Mouse (Mus musculus) gastrocnemius, adult 2 months (tissue): ENCODE data around the gene Gtf2h3. TPM values are rescaled to one million over a fixed set of nuclear protein-coding genes. Genes with fewer than 3 reads are reported as not detected.
A peak's percentile ranks its signal among the peaks of the same experiment; 100 is the strongest.
"Not testable (repeated sequence)": the region's sequence is repeated elsewhere in the genome, so short reads cannot be mapped to it uniquely, and the experiment has no call there.

Experiments
- DNase-seq: peaks from one replicate; pipeline ENCODE4 v3.0.0; 2022
- H3K27ac ChIP-seq: fragments of 200-600 bp; 2 replicates; pipeline ENCODE4 v1.8.1; 2022; ENCODE audit warnings: mild to moderate bottlenecking
- H3K4me3 ChIP-seq: fragments of 200-600 bp; 2 replicates; pipeline ENCODE4 v1.8.1; 2022; ENCODE audit warnings: mild to moderate bottlenecking, moderate library complexity
- CTCF ChIP-seq: fragments of 200-600 bp; IDR thresholded peaks from 2 replicates; pipeline ENCODE4 v1.8.1; 2022; ENCODE audit warnings: antibody characterized with exemption, mild to moderate bottlenecking, moderate library complexity
- intact Hi-C: fragments of 180-260 bp; cut with DNase I; formaldehyde crosslinking; loops from one replicate; pipeline ENCODE4 v1.15.1; 2025
- total RNA-seq, 2 experiments: library from RNA; stranded (reverse); gene quantifications; 2 replicates each; pipeline ENCODE4 v1.2.3; 2021

Gene Gtf2h3
- total RNA-seq, 2 experiments from 2014 or later, result 15.4 to 16.3 TPM

GRCm38 (mm10) chr5:124592768-124593167 lies 13.8 kb downstream of the Gtf2h3 start:
- no peak for DNase-seq
- intact Hi-C loops, result no loop called here
- Histone ChIP-seq H3K4me3 (no peak overlapping the region), H3K27ac (no peak overlapping the region)
- no peak for TF ChIP-seq CTCF

GRCm38 (mm10) chr5:124598224-124599174 lies 19.6 kb downstream of the Gtf2h3 start:
- H3K4me3 ChIP-seq, result peak overlapping the region; percentile 71
- no peak for TF ChIP-seq CTCF
- intact Hi-C loops, result no loop called here
- peak overlapping the region; percentile 74 for H3K27ac ChIP-seq
- peak; percentile 94 for DNase-seq

- DNase-seq, H3K4me3 ChIP-seq, intact Hi-C loops, H3K27ac ChIP-seq: not testable (repeated sequence)
Observed at GRCm38 (mm10) chr5:124599726-124600125, 20.8 kb downstream of the Gtf2h3 start.

GRCm38 (mm10) chr5:124602349-124602748 lies 23.4 kb downstream of the Gtf2h3 start:
- no peak overlapping the region for H3K27ac ChIP-seq
- no peak overlapping the region for H3K4me3 ChIP-seq
- peak; percentile 58 for TF ChIP-seq CTCF
- intact Hi-C loops, result loop anchor here (2.0 kb wide), 1 partner anchor 266 kb away; no protein-coding TSS in a partner anchor
- DNase-seq, result peak; percentile 44

GRCm38 (mm10) chr5:124604296-124604695 lies 25.4 kb downstream of the Gtf2h3 start:
- Histone ChIP-seq H3K27ac (no peak overlapping the region), H3K4me3 (no peak overlapping the region)
- DNase-seq, result no peak
- intact Hi-C loops, result no loop called here
- no peak for TF ChIP-seq CTCF

GRCm38 (mm10) chr5:124605041-124605622 lies 26.2 kb downstream of the Gtf2h3 start:
- no peak for DNase-seq
- Histone ChIP-seq H3K27ac (no peak overlapping the region), H3K4me3 (no peak overlapping the region)
- intact Hi-C loops, result no loop called here
- no peak for TF ChIP-seq CTCF

GRCm38 (mm10) chr5:124610965-124611364 lies 32.0 kb downstream of the Gtf2h3 start:
- no peak overlapping the region for H3K27ac ChIP-seq
- no peak for DNase-seq
- peak; percentile 22; the same call in 1 of the 2 replicates for TF ChIP-seq CTCF
- no peak overlapping the region for H3K4me3 ChIP-seq
- intact Hi-C loops, result no loop called here

GRCm38 (mm10) chr5:124614709-124615108 lies 35.8 kb downstream of the Gtf2h3 start:
- no peak for DNase-seq
- no peak for TF ChIP-seq CTCF
- no peak overlapping the region for H3K4me3 ChIP-seq
- intact Hi-C loops, result no loop called here
- peak overlapping the region; percentile 61 for H3K27ac ChIP-seq

- TF ChIP-seq CTCF, result no peak
- H3K4me3 ChIP-seq, result no peak overlapping the region
- no peak overlapping the region for H3K27ac ChIP-seq
- intact Hi-C loops, result no loop called here
- DNase-seq, result peak; percentile 12
Observed at GRCm38 (mm10) chr5:124618711-124619110, 39.8 kb downstream of the Gtf2h3 start.

- intact Hi-C loops, result no loop called here
- no peak for TF ChIP-seq CTCF
- DNase-seq, result no peak
- Histone ChIP-seq H3K4me3 (no peak overlapping the region), H3K27ac (no peak overlapping the region)
Observed at GRCm38 (mm10) chr5:124621362-124621761, 42.4 kb downstream of the Gtf2h3 start.

GRCm38 (mm10) chr5:124622890-124623289 lies 44.0 kb downstream of the Gtf2h3 start:
- intact Hi-C loops, result no loop called here
- no peak for TF ChIP-seq CTCF
- no peak overlapping the region for H3K4me3 ChIP-seq
- no peak for DNase-seq
- no peak overlapping the region for H3K27ac ChIP-seq

GRCm38 (mm10) chr5:124624291-124624690 lies 45.4 kb downstream of the Gtf2h3 start:
- no peak overlapping the region for H3K27ac ChIP-seq
- intact Hi-C loops, result no loop called here
- DNase-seq, result no peak
- no peak for TF ChIP-seq CTCF
- no peak overlapping the region for H3K4me3 ChIP-seq
